Mouse (Mus musculus): ENCODE results near the gene Cct3.

DNA sequence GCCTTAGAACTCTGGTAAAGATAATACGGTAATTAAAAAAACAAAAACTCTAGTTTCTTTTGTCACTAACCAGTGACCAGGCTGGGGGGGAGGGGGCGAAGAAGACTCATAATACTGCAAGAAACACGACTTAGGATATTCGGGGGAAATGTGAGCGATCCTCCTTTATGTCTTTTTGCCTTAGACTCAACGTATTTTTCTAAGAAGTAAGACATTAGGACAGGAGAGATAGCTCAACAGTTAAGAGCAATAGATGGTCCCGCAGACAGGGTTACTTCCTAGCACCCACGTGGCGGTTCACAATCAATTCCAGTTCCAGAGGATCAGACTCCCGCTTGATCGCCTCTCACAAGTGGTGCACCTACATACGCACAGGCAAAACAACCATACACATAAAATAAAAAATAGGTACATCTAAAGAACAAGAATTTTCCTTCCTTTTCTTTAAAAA lies 781 bp upstream of the Cct3 start:
- TF ChIP-seq CTCF (IDR thresholded peaks at IDR 0.05; ENCODE audit: borderline replicate concordance, extremely low read depth, insufficient read depth, insufficient read length), result no peak
- no peak for TF ChIP-seq POLR2A (IDR thresholded peaks at IDR 0.05; ENCODE audit: borderline replicate concordance, extremely low read depth, insufficient read depth, insufficient read length, poor library complexity, severe bottlenecking)
